Mouse (Mus musculus): ENCODE results near the gene Olfr446.

Gene Olfr446

GRCm38 (mm10) chr6:42921077-42921476 lies at the start of gene Olfr446:
Gene Olfr446, plus strand, starts transcription at chr6:42921377.
- DNase-seq (ENCODE audit: extremely low spot score, low read depth, low spot score): no peak

GRCm38 (mm10) chr6:42876323-42876722 lies 44.9 kb upstream of the Olfr446 start:
- DNase-seq (ENCODE audit: extremely low spot score, low read depth, low spot score): no peak

- DNase-seq (ENCODE audit: extremely low spot score, low read depth, low spot score): no peak
Observed at GRCm38 (mm10) chr6:42890141-42890540, 31.0 kb upstream of the Olfr446 start, which contains the start of gene Olfr448. Gene Olfr448, plus strand, starts transcription at chr6:42890441.

- no peak for DNase-seq (ENCODE audit: extremely low spot score, low read depth, low spot score)
Observed at GRCm38 (mm10) chr6:42900345-42900744, 20.8 kb upstream of the Olfr446 start.

- DNase-seq (ENCODE audit: extremely low spot score, low read depth, low spot score): no peak
Observed at GRCm38 (mm10) chr6:42908578-42908977, 12.6 kb upstream of the Olfr446 start, which contains the start of gene Olfr447. Gene Olfr447, plus strand, starts transcription at chr6:42908878.

GRCm38 (mm10) chr6:42948767-42949166 lies 27.6 kb downstream of the Olfr446 start, which contains the start of gene Olfr444:
Gene Olfr444, plus strand, starts transcription at chr6:42949067.
- no peak for DNase-seq (ENCODE audit: extremely low spot score, low read depth, low spot score)

GRCm38 (mm10) chr6:42980377-42980776 lies 59.2 kb downstream of the Olfr446 start:
- DNase-seq (ENCODE audit: extremely low spot score, low read depth, low spot score): no peak

Measured in hindlimb bud, embryonic 11.5 days (tissue).